Mouse (Mus musculus) C2C12 (cell line): Measurements from ENCODE around the gene Nudt1.

Source experiments
- CTCF ChIP-seq: IDR thresholded peaks from one replicate; pipeline ENCODE4 v1.5.1; 2011; ENCODE audit not compliant: control insufficient read depth, insufficient read depth, insufficient read length
- MYOD1 ChIP-seq: IDR thresholded peaks from one replicate; pipeline ENCODE4 v1.6.1; 2011; ENCODE audit warnings: low read depth; ENCODE audit not compliant: control insufficient read depth, insufficient read length
- USF1 ChIP-seq: IDR thresholded peaks from one replicate; pipeline ENCODE4 v1.6.1; 2011; ENCODE audit warnings: low read depth, mild to moderate bottlenecking, control low read depth, moderate library complexity

DNA sequence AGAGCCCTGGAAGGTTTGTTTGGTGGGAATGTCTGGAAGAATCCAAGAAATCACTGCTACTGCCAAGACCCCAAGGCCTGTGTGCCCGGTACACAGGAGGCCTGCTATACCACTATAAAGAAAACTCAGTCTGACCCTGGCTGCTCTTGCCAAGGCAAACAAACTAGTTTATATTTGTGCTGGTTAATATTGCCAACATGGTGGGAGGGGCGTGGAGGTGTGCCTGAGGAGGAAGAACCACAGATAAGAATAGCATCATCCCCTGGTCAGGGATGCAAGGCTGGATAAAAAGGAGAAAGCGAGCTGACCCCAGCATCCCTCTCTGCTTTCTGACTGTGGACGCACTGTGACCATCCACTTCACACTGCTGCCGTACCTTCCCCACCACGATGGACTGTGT is 30.9 kb downstream of the Nudt1 start:
- TF ChIP-seq CTCF (no peak), MYOD1 (no peak), USF1 (no peak)
